Mouse (Mus musculus) gastrocnemius, adult 2 months (tissue): ENCODE measurements around the gene Cpn2. TPM values are rescaled to one million over a fixed set of nuclear protein-coding genes. Genes with fewer than 3 reads are reported as not detected.

Experiments used
- DNase-seq: peaks from one replicate; pipeline ENCODE4 v3.0.0; 2022
- H3K27ac ChIP-seq: fragments of 200-600 bp; 2 replicates; pipeline ENCODE4 v1.8.1; 2022; ENCODE audit warnings: mild to moderate bottlenecking
- H3K4me3 ChIP-seq: fragments of 200-600 bp; 2 replicates; pipeline ENCODE4 v1.8.1; 2022; ENCODE audit warnings: mild to moderate bottlenecking, moderate library complexity
- CTCF ChIP-seq: fragments of 200-600 bp; IDR thresholded peaks from 2 replicates; pipeline ENCODE4 v1.8.1; 2022; ENCODE audit warnings: antibody characterized with exemption, mild to moderate bottlenecking, moderate library complexity
- intact Hi-C: fragments of 180-260 bp; cut with DNase I; formaldehyde crosslinking; loops from one replicate; pipeline ENCODE4 v1.15.1; 2025
- total RNA-seq, 2 experiments: library from RNA; stranded (reverse); gene quantifications; 2 replicates each; pipeline ENCODE4 v1.2.3; 2021

The Cpn2 gene
- total RNA-seq, 2 experiments from 2014 or later, result not detected

DNA sequence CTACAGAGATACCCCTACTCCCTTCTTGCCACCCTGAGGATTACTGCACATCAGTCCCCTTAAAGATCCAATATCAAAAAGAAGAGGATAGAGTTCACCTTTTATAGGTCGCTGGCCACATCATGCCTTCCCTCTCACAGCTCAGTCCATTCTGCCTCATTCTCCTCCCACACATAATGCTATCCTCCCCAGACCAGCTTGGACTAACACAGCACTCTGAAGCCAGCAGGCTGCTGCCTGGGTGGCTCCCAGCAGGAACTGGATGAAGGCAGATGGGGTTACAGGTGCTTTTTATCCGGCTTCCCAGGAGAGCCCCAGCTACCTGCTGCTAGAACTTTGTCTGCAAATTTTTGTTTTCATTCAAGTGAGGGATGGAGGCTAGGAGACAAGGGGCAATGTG is 51.5 kb downstream of the Cpn2 start:
- H3K4me3 ChIP-seq, result no peak overlapping the region
- H3K27ac ChIP-seq, result no peak overlapping the region
- no peak for DNase-seq
- intact Hi-C loops, result no loop called here
- TF ChIP-seq CTCF, result no peak

GRCm38 (mm10) chr16:30213644-30214043 is 53.7 kb downstream of the Cpn2 start:
- no peak overlapping the region for H3K4me3 ChIP-seq
- intact Hi-C loops, result no loop called here
- TF ChIP-seq CTCF, result peak; percentile 5; the same call in 1 of the 2 replicates
- no peak for DNase-seq
- H3K27ac ChIP-seq, result no peak overlapping the region

- Histone ChIP-seq H3K4me3 (no peak overlapping the region), H3K27ac (no peak overlapping the region)
- no peak for DNase-seq
- TF ChIP-seq CTCF, result no peak
- intact Hi-C loops, result no loop called here
These were observed 55.3 kb downstream of the Cpn2 start for GRCm38 (mm10) chr16:30212035-30212434.

DNA sequence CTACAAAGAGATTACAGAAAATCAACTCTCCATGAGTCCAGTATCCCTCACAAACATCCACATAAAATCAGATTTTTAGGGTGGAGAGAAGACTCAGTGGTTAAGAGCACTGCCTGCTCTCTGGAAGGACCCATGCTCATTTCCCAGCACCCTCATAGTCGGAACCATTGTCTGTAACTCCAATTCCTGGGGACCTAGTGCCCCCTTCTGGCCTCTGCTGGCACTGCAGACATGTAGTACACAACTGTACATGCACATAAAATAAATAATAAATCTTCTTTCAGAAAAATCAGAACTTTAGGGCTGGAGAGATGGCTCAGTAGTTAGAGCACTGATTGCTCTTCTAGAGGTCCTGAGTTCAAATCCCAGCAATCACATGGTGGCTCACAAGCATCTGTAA is 58.0 kb downstream of the Cpn2 start:
- H3K27ac ChIP-seq, result no peak overlapping the region
- DNase-seq, result no peak
- TF ChIP-seq CTCF, result peak; percentile 48
- no peak overlapping the region for H3K4me3 ChIP-seq
- intact Hi-C loops, result no loop called here

DNA sequence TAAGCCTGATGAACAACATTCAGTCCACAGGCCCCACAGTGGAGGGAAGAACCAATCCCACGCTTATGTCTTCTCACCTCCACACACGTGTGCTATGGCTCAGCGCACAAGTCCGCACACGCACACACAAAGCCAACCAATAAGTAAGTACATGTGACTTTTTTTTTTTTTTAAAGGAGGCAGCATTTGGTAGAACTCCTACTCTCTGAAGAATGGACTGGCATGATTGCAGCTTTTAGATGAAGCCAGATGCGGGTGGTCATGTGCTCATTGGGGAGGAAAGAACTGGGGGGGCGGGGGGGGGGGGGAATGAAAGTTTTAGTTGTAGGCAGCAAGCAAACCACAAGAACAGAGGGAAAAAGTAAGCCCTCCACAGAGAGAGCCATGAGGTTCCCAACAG is 59.3 kb downstream of the Cpn2 start:
- Histone ChIP-seq H3K4me3 (no peak overlapping the region), H3K27ac (no peak overlapping the region)
- intact Hi-C loops, result no loop called here
- no peak for DNase-seq
- TF ChIP-seq CTCF, result no peak

DNA sequence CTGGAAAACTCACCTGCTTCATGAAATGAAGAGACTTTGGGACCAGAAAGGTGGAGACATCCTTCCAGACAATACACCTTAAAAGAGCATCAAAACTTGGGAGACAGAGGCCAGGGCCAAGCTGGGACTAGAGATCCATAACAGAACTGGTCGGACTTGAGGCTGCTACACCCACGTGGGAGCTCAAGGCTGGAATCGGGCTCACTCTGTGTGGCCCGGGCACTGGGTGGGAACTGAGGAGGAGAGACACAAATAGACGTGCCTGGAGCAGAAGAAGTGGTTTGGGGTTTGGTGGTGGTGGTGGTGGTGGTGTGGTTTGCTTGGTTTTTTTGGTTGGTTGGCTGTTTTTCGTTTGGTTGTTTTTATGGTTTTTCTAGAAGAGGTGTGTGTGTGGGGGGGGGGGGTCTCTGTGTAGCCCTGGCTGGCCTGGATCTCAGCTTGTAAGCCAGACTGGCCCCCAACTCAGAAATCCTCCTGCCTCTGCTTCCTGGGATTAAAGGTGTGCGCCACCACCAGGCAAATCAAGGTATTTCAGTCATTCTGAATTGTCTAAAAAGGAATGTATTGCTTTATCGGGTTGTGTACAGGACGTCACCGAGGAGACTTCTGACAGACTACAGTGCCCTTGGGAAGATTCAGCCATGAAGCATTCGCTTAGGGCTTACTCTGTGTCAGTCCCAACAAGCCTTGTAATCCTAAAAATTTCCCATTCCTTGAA is 60.0 kb downstream of the Cpn2 start:
- TF ChIP-seq CTCF, result peak; percentile 26; the same call in 1 of the 2 replicates
- intact Hi-C loops, result no loop called here
- H3K27ac ChIP-seq, result no peak overlapping the region
- no peak overlapping the region for H3K4me3 ChIP-seq
- DNase-seq, result no peak

Other genes starting within 250 kb of the Cpn2 start
- gene Hes1, start 203.1 kb downstream of the Cpn2 start, total RNA-seq, result 10 to 100 TPM in 1 of 2 experiments, 1 to 10 TPM in 1; 9.5 to 11.1 TPM
- under 1 TPM; 0.08 to 0.14 TPM for gene Lrrc15, start 15.8 kb upstream of the Cpn2 start, total RNA-seq
- gene Gp5, start 43.3 kb upstream of the Cpn2 start, total RNA-seq, result not detected
- gene Atp13a3, start 138.5 kb upstream of the Cpn2 start, total RNA-seq, result 10 to 100 TPM; 30.4 to 35.2 TPM